Mouse (Mus musculus) kidney, adult 2 months (tissue): ENCODE data around the gene Eif3d.

Source experiments
- CTCF ChIP-seq: fragments of 200-500 bp; conservative IDR thresholded peaks from 2 replicates; pipeline ENCODE4 v1.5.1; 2011; ENCODE audit warnings: low read depth, mild to moderate bottlenecking, control low read depth, low read length, moderate library complexity, mixed read lengths; ENCODE audit not compliant: insufficient read depth, insufficient read length
- POLR2A ChIP-seq: fragments of 200-500 bp; IDR thresholded peaks from one replicate; pipeline ENCODE4 v1.6.1; 2011; ENCODE audit warnings: low read depth, low read length, control low read depth

GRCm38 (mm10) chr15:77921636-77922035, 49.0 kb downstream of the Eif3d start:
- TF ChIP-seq CTCF (no peak), POLR2A (no peak)
